Mouse (Mus musculus) lung, postnatal 14 days (tissue): ENCODE results near the gene Atp7b.
A peak's percentile ranks its signal among the peaks of the same experiment; 100 is the strongest.

Experiments
- DNase-seq: peaks from one replicate; pipeline ENCODE4 v3.0.0; 2021

The Atp7b gene

GRCm38 (mm10) chr8:22022244-22022643, 37.9 kb downstream of the Atp7b start:
- DNase-seq, result no peak

DNA sequence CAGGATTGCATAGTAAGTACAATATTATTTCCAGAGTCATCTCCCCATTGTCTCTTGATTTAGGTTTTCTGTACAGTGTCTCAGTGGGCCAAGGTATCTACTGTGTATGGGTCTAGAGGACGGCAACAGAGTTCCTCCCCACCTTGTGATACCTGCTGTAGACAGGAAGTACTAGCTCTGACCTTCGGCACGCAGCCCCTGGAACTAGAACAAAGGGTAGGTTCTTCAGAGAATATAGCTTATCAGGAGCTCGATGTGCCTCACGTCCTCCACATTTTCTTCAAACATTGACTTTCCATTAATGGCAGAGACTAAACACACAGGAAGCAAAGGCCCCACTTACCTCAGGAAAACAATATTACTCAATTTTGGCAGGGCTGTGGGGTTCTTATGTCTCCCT, 40.6 kb downstream of the Atp7b start:
- no peak for DNase-seq

GRCm38 (mm10) chr8:22017731-22018130, 42.4 kb downstream of the Atp7b start:
- no peak for DNase-seq

GRCm38 (mm10) chr8:22013034-22013707, 46.9 kb downstream of the Atp7b start:
- no peak for DNase-seq

GRCm38 (mm10) chr8:22009403-22009802, 50.7 kb downstream of the Atp7b start:
- no peak for DNase-seq

DNA sequence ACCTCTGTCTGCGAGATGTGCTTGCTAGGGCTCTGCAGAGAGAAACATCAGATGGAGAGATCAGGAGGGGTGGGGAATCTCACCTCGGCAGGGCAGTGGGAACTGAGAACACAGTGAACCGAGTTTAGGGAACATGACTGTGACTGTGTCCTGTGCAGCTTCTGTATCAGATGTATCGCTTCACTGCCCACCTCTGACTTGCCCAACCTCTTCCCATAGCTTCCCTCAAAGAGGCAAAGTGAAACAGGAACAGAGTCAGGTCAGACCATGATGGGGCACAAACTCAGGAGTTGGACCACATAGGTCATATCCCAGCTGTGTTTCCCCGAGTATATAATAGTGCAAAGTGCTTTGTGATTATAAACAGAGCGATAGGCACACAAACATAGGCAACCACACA, 53.7 kb downstream of the Atp7b start:
- DNase-seq, result no peak

- no peak for DNase-seq
These were observed 55.2 kb downstream of the Atp7b start for GRCm38 (mm10) chr8:22004750-22005522.

- DNase-seq, result no peak
These were observed 64.9 kb downstream of the Atp7b start for GRCm38 (mm10) chr8:21995181-21995580.

GRCm38 (mm10) chr8:21992184-21992583, 67.9 kb downstream of the Atp7b start:
- peak; percentile 37 for DNase-seq

GRCm38 (mm10) chr8:21981664-21982337, 78.3 kb downstream of the Atp7b start:
- DNase-seq, result no peak

DNA sequence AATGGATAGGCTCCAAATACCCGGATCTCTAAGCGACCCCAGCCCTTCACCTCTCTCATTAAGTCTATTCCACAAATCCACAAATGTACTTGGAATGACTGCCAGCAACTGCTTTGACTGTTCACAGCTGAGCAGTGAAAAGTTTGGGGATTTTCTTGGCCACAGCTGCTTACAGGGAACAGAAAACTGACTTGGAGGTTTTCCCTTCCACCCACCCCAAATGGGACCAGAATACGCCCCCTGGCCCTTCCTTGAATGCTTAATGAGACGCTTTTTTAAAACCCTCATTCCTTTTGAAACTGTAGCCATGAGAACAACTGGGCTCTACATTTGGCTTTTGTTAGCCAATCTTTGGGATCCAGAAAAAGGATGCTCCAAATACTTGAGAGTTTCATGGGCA, 81.9 kb downstream of the Atp7b start:
- no peak for DNase-seq

DNA sequence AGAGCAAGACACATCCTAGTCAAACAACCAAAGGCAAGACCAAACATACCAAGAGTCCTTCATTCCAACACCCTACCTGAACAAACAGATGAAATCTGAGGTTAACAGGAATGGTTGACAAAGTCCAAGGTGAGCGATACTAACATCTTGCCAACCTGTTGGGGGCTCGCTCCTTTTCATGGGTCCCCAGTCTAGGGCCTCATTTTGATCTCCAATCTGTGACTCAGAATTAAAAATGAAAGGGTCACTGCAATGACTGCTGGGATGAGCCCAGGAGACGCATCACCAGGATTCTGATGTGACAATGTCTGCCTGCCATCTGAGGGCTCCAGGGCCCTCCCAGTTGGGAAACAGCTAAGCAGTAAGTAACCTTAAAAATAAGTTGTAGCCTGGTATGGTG, 90.6 kb downstream of the Atp7b start, which contains the start of gene Ccdc70:
Gene Ccdc70, plus strand, starts transcription at position 301 of the 400 bp plus-strand sequence.
- no peak for DNase-seq

DNA sequence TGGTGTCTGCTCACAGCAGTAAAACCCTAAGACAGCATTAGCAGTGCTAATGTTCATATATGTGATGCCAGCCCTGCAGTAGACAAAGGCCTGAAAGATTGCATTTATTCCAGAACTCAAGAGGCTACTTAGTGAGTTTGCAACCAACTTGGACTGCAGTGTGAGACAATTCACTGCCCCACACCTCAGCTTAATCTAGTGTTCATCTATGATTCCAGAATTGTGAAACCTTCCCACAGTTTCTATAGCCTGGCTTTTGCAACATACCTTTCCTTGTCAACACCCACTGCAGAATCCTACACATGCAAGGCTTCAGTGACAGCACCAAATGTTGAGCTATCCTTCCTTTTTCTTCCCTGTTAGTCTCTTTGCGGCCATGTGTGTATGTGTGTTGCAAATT, 93.5 kb downstream of the Atp7b start:
- no peak for DNase-seq

DNA sequence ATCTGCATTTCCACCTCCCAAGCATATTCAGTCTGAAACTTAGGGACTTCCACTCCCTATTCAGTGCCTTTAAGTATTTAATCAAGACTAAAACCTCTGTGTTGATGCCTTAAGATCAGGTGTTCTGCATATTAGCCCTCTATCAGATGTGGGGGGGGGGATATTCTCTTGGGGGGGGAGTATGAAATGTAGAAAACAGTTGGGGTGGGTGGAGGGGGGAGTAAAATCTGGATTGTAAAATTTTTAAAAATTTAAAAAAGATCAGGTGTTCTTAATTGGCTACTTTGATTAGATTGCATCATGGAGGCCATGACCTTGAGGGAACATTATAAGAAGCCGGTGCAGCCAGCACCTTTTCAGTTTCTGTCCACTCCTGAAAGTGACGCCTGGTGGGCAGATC, 101.7 kb downstream of the Atp7b start, which contains the start of gene Fam90a1a:
Gene Fam90a1a, plus strand, starts transcription at position 301 of the 400 bp plus-strand sequence.
- no peak for DNase-seq

DNA sequence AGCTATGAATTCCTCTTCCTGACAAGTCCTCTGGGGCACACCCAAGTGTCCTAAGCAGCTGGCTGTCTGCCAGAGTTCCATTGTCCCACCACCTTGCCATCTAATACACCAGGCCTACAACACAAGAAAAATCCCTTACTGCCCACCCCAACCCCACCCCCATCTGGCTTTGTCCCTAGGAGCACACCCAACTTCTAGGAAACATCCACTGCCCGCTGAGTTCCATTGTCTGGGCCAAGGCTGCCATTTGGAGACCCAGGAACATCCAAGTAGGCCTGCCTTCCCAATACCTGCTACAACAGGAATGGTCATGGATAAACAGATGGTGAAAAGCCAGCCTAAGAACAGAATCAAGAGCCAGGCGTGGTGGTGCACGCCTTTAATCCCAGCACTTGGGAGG, 103.8 kb downstream of the Atp7b start:
- no peak for DNase-seq

DNA sequence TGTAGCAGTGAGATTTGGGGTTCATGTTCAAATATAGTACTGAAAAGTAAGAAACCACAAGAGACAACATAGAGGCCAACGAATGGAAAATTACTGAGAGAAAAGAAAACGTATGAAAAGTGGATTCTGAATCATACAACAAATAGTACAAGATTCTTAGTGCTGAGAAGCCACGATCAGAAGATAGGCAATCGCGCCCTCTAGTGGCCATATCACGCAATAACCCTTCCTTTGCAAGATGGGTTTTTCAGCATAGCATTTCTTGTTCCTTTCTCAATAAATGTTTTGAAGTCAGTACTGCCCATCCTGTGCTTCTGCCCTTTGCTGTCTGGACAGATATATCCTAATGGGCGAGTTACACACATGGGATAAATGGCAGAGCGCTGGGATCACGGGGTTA, 104.8 kb downstream of the Atp7b start:
- DNase-seq, result peak; percentile 19

DNA sequence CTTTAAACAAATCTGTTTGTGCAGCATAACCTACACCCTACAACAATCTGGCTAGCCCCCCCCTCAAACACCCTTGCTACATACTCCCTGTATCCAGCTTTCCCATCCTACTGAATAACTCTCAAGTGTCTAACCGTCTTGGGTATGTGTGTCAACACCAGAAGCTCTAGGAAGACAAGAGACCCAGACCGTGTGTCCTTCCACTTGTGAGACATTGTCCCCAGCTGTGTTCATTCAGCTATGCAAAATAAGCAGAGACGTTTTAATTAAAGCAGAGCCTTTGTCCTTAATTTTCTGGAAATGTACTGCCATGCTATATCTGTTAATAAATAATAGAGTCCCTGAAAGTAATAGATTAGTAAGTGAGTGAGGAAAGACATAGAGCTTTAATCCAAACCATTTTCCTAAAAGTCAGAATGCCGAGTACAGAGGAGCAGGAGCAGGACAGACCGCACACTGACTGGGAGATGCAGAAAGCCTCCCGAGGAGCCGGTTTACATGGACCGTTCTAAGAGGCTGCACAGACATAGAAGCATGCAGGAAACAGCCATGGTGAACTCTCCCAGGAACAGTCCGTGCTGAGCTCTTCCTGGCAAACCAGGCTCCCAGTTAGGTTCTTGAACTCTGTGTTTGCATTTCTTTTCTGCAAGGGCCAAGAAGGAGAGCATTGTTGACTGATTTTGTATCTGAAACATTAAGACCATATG, 112.6 kb downstream of the Atp7b start:
- DNase-seq, result no peak

GRCm38 (mm10) chr8:21946462-21946861, 113.6 kb downstream of the Atp7b start, which contains the start of gene Defb13:
Defb13 (plus strand) TSS chr8:21946762.
- DNase-seq, result no peak
